Mouse (Mus musculus): ENCODE results near the gene Nap1l2.

- no peak for TF ChIP-seq CTCF (IDR thresholded peaks at IDR 0.05 in 2 of 3, conservative IDR thresholded peaks at IDR 0.05 in 1 of 3; ENCODE audit: control insufficient read depth in 1 of 3, insufficient read depth in 1 of 3, low read depth in 2 of 3, low read length in 3 of 3, poor library complexity in 1 of 3, severe bottlenecking in 1 of 3)
- TF ChIP-seq HCFC1 (IDR thresholded peaks at IDR 0.05; ENCODE audit: low read depth, low read length), result no peak
- no peak for TF ChIP-seq TBP (IDR thresholded peaks at IDR 0.05; ENCODE audit: low read depth, low read length)
- no peak for TF ChIP-seq E2F4 (IDR thresholded peaks at IDR 0.05; ENCODE audit: borderline replicate concordance, low read depth, low read length)
- TF ChIP-seq POLR2A (IDR thresholded peaks at IDR 0.05; ENCODE audit: control insufficient read depth in 1 of 2, insufficient read depth in 1 of 2, low read depth in 1 of 2, low read length in 2 of 2, poor library complexity in 1 of 2), result no peak
- no peak for TF ChIP-seq CHD2 (IDR thresholded peaks at IDR 0.05; ENCODE audit: low read length)
- no peak for TF ChIP-seq EP300 (IDR thresholded peaks at IDR 0.05; ENCODE audit: low read depth in 1 of 2, low read length in 2 of 2)
- no peak for TF ChIP-seq ZC3H11A (IDR thresholded peaks at IDR 0.05; ENCODE audit: low read depth, low read length)
- no peak for TF ChIP-seq MAX (IDR thresholded peaks at IDR 0.05; ENCODE audit: low read length)
- TF ChIP-seq GATA1 (IDR thresholded peaks at IDR 0.05; ENCODE audit: low read depth, low read length), result no peak
- TF ChIP-seq USF2 (IDR thresholded peaks at IDR 0.05; ENCODE audit: borderline replicate concordance in 1 of 2, insufficient read depth in 1 of 2, low read depth in 1 of 2, low read length in 2 of 2), result no peak
Observed at GRCm38 (mm10) chrX:103186829-103187228, 389 bp upstream of the Nap1l2 start.
